Mouse (Mus musculus): ENCODE measurements around the gene Mthfd1.
"Not testable (repeated sequence)": the region's sequence is repeated elsewhere in the genome, so short reads cannot be mapped to it uniquely, and the experiment has no call there.

Mthfd1 gene

DNA sequence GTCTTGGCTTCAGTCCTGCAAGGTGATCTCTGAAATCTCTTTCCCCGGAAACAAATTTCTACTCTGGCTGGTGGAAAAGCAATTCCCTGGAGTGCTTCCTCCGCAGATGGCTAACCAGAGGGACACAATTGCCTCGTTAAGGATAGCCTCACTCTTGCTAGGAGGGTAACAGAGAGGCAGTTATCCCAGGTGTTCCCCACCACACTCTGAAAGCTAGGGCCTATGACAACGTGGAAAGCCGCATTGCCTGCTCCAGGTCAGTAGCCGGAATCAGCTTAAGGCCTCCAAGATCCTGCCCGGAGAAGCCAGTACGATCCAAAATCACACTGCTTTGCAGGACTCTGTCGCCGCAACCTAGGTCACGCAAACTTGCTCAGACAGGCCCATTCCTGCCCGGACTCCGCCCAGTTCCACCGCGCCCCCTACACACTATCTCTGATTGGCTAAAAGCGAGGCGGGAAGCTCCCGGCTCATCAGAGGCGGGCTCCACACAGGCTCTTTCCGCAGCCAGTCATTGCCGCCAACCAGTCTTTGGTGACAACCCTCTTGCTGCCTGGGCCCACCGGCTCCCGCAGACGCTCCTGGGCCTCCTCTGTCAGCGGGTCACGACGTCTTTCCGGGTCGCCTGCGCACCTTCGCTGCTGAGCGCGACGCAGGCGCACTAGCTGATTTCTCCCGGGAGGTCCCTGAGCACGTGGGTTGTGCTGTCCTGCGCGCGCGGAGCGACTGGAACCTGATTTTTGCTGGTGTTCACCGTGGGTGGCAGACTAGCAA is at the start of gene Mthfd1:
Gene Mthfd1 (plus strand): TSS at position 574 of the 774 bp plus-strand sequence.
- in situ Hi-C loops (cut with MboI, MseI), result no loop called here

- in situ Hi-C loops (cut with MboI, MseI), result no loop called here
These were observed 45.6 kb upstream of the Mthfd1 start for GRCm38 (mm10) chr12:76209429-76209974.

GRCm38 (mm10) chr12:76215121-76215520 is 40.0 kb upstream of the Mthfd1 start:
- in situ Hi-C loops (cut with MboI, MseI), result loop anchor here in 1 of 2 experiments (10.0 kb wide), 1 partner anchor 1170 kb away; no protein-coding TSS in a partner anchor

DNA sequence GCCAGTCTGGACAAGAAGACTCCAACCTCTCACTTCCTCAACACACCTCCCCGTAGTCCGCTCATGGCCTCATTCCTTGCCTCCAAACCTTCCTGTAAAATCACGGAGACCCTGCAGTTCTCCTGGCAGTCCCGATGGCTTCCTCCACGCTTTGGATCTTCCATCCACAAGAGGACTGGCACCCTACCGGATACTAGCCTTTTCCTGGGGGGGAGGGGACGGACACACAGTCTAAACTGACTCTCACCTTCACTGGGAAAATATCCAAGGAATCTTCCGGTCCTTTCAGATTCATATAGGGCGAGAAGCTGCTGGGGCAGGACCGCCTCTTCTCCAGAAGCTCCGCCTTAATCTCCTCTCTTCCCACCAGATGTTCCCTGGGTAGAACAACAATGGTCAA is 38.4 kb upstream of the Mthfd1 start:
- in situ Hi-C loops (cut with MboI, MseI), result loop anchor here in 1 of 2 experiments (10.0 kb wide), 1 partner anchor 1172 kb away; no protein-coding TSS in a partner anchor

- in situ Hi-C loops (cut with MboI, MseI), result not testable (repeated sequence)
These were observed 33.0 kb upstream of the Mthfd1 start for GRCm38 (mm10) chr12:76222104-76222503.

DNA sequence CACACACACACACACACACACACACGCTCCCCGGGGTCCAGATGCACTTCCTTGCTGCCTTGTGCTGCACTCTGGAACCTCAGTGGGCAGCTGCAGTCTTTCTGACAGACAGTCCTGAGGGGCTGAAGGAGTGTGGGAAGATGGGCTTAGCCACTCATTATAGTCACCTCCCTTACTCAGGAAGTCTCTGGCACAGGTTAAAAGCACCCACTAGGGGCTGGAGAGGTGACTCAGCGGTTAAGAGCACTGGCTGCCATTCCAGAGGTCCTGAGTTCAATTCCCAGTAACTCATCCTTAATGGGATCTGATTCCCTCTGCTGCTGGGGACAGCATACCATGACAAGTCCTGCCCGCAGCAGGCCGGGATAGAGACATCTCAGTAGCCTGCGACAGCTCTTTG is 24.5 kb upstream of the Mthfd1 start:
- in situ Hi-C loops (cut with MboI, MseI), result loop anchor here in 1 of 2 experiments (10.0 kb wide), 1 partner anchor 616 kb away; no protein-coding TSS in a partner anchor

DNA sequence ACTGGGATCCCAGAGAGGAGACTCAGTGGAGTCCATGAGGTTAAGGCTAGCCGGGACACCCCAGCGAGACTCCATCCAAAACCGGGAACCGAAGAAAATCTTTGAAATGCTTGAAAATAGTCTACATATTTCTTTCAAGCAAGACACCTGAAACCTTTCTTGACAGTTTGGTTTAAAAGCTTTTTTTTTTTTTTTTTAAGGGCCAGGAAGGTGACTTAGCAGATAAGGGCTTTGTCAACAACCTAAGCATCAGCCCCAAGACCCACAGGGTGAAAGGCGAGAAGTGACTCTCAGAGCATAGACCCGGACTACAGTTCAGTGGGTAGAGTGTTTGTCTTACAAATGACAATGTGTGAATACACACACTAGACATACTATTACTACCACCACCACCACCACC is 19.8 kb upstream of the Mthfd1 start:
- in situ Hi-C loops (cut with MboI, MseI), result loop anchor here in 1 of 2 experiments (10.0 kb wide), 1 partner anchor 620 kb away; no protein-coding TSS in a partner anchor

GRCm38 (mm10) chr12:76239145-76239838 is 15.8 kb upstream of the Mthfd1 start:
- in situ Hi-C loops (cut with MboI, MseI), result loop anchor here in 1 of 2 experiments (10.0 kb wide), 1 partner anchor 624 kb away; no protein-coding TSS in a partner anchor

- in situ Hi-C loops (cut with MboI, MseI), result loop anchor here in 1 of 2 experiments (10.0 kb wide), 1 partner anchor 625 kb away; no protein-coding TSS in a partner anchor
These were observed 15.1 kb upstream of the Mthfd1 start for GRCm38 (mm10) chr12:76239839-76240571.

GRCm38 (mm10) chr12:76240670-76241069 is 14.4 kb upstream of the Mthfd1 start:
- in situ Hi-C loops (cut with MboI, MseI), result no loop called here

GRCm38 (mm10) chr12:76241084-76241483 is 14.0 kb upstream of the Mthfd1 start:
- in situ Hi-C loops (cut with MboI, MseI), result no loop called here

DNA sequence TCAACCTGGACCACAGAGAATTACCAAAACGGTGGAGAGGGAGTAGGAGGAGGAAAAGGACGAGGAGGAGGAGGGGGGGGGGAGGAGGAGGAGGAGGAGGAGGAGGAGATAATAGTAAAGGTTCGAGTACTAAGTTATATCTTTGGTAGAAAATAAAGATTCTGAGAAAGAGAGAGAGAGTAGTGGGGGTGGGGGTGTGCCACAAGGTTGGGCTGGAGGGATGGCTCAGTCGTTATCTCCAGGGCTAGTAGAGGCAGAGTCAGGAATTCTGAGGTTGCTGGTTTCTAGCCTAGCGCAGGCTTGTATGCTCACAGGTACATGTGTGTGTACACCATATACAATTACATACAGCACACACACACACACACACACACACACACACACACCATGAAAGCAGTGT is 13.3 kb upstream of the Mthfd1 start:
- in situ Hi-C loops (cut with MboI, MseI), result no loop called here

DNA sequence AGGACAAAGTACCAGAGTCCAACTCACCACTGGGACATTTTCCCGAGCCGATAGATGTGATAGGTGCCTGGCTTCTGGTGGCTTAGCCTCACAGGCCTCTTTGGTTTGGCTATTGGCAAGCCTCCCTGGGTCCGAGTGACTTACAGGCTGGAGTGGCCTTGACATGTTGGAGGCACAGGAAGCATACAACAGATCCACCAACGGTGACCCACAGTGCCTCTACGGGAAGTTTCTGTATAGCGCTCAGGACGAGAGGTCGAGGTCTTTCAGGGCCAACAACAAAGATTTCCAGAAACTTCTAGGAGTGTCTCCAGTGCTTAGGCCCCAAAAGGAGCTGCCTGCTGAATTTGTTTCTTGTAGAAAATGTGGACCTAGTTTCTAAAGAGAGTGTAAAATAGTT is 10.1 kb upstream of the Mthfd1 start:
- in situ Hi-C loops (cut with MboI, MseI), result no loop called here

GRCm38 (mm10) chr12:76246646-76247045 is 8.5 kb upstream of the Mthfd1 start, which contains the start of gene Tex21:
TSS of gene Tex21 (minus strand) at chr12:76246746.
- in situ Hi-C loops (cut with MboI, MseI), result no loop called here

- in situ Hi-C loops (cut with MboI, MseI), result no loop called here
These were observed 2.0 kb upstream of the Mthfd1 start for GRCm38 (mm10) chr12:76253090-76253489.

- in situ Hi-C loops (cut with MboI, MseI), result no loop called here
These were observed 1.5 kb upstream of the Mthfd1 start for GRCm38 (mm10) chr12:76253591-76253990.

- in situ Hi-C loops (cut with MboI, MseI), result no loop called here
These were observed 1.1 kb upstream of the Mthfd1 start for GRCm38 (mm10) chr12:76253991-76254390.

- in situ Hi-C loops (cut with MboI, MseI), result no loop called here
These were observed 389 bp downstream of the Mthfd1 start for GRCm38 (mm10) chr12:76255499-76255875.

DNA sequence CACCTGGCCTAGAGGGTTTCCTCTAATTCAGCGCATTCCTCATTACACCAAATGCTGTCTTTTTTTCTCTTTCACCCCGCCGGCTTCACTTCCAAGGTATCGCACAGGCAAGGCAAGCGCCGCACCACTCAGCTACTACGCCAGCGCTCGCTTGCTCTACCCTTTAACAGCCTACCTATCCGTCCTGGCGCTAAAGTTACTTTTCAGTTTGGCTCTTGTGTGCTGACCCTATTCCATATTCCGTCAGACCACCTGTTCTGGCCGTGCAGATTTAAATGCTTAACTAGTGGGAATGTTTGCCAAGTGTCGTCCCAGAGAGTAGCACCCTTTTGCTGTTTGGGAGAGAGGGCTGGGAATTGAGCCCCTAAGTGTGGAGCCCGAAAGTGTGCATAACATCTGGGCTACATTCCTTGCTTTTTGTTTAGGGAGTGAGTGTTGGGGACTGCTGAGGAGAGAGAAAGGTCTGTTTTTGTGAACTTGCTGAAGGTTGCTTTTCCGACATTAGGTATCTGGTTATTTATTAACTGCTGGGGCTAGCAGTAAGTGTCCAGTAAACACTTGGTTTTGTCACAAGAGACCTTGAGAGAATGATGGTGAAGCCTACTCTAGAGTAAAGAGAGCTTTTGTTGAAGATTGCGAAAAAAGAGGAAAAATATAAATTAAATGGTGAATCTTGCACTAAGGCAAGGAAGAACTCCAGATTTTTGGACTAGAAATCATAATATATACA is 1.2 kb downstream of the Mthfd1 start:
- in situ Hi-C loops (cut with MboI, MseI), result no loop called here

GRCm38 (mm10) chr12:76260673-76261072 is 5.6 kb downstream of the Mthfd1 start:
- in situ Hi-C loops (cut with MboI, MseI), result no loop called here

GRCm38 (mm10) chr12:76261556-76261955 is 6.5 kb downstream of the Mthfd1 start:
- in situ Hi-C loops (cut with MboI, MseI), result no loop called here
